Mouse (Mus musculus) heart, adult 10 weeks (tissue): ENCODE results near the gene Olfr894. TPM values are rescaled to one million over a fixed set of nuclear protein-coding genes. Genes with fewer than 3 reads are reported as not detected.

Experiments used
- polyA plus RNA-seq: library from polyadenylated mRNA; stranded (reverse); fragments of 350-450 nt; fragmentation: Illumina TruSeq; extraction: RNeasy Lipid Tissue Mini Kit (QIAGEN cat#74804); gene quantifications from one replicate; pipeline ENCODE4 v1.2.3, GENCODE M21; 2014; ENCODE audit warnings: low read depth, low replicate concordance

The Olfr894 gene
- polyA plus RNA-seq, result not detected

GRCm38 (mm10) chr9:38217755-38218154 lies at the start of gene Olfr894:
TSS of gene Olfr894 (plus strand) at chr9:38218055.

GRCm38 (mm10) chr9:38180721-38181120 lies 37.1 kb upstream of the Olfr894 start, which contains the start of gene Olfr891:
TSS of gene Olfr891 (minus strand) at chr9:38180821.

GRCm38 (mm10) chr9:38208065-38208464 lies 9.8 kb upstream of the Olfr894 start, which contains the start of gene Olfr893:
TSS of gene Olfr893 (plus strand) at chr9:38208365.

GRCm38 (mm10) chr9:38252474-38252873 lies 34.6 kb downstream of the Olfr894 start, which contains the start of gene Olfr143:
TSS of gene Olfr143 (plus strand) at chr9:38252774.

GRCm38 (mm10) chr9:38267551-38267950 lies 49.7 kb downstream of the Olfr894 start, which contains the start of gene Olfr895:
TSS of gene Olfr895 (plus strand) at chr9:38267851.

Other genes with a start within 250 kb of the Olfr894 start
- gene Olfr881, start 226.2 kb upstream of the Olfr894 start, polyA plus RNA-seq, result not detected
- gene Olfr883, start 192.2 kb upstream of the Olfr894 start, polyA plus RNA-seq, result not detected
- not detected for gene Olfr884, start 171.5 kb upstream of the Olfr894 start, polyA plus RNA-seq
- gene Olfr885, start 156.7 kb upstream of the Olfr894 start, polyA plus RNA-seq, result not detected
- not detected for gene Olfr887, start 134.0 kb upstream of the Olfr894 start, polyA plus RNA-seq
- not detected for gene Olfr888, start 109.9 kb upstream of the Olfr894 start, polyA plus RNA-seq
- gene Olfr889, start 102.9 kb upstream of the Olfr894 start, polyA plus RNA-seq, result not detected
- gene Olfr890, start 75.5 kb upstream of the Olfr894 start, polyA plus RNA-seq, result not detected
- not detected for gene Olfr891, start 37.2 kb upstream of the Olfr894 start, polyA plus RNA-seq
- not detected for gene Olfr893, start 9.7 kb upstream of the Olfr894 start, polyA plus RNA-seq
- not detected for gene Olfr143, start 34.7 kb downstream of the Olfr894 start, polyA plus RNA-seq
- gene Olfr895, start 49.8 kb downstream of the Olfr894 start, polyA plus RNA-seq, result not detected
- gene Olfr896-ps1, start 73.1 kb downstream of the Olfr894 start, polyA plus RNA-seq, result not detected
- not detected for gene Olfr25, start 111.0 kb downstream of the Olfr894 start, polyA plus RNA-seq
- not detected for gene Olfr898, start 130.4 kb downstream of the Olfr894 start, polyA plus RNA-seq
- not detected for gene Olfr250, start 148.8 kb downstream of the Olfr894 start, polyA plus RNA-seq
- not detected for gene Olfr251, start 159.0 kb downstream of the Olfr894 start, polyA plus RNA-seq
- not detected for gene Olfr147, start 183.6 kb downstream of the Olfr894 start, polyA plus RNA-seq
- gene Olfr901, start 211.4 kb downstream of the Olfr894 start, polyA plus RNA-seq, result not detected
- gene Olfr902, start 229.6 kb downstream of the Olfr894 start, polyA plus RNA-seq, result not detected
- not detected for gene Olfr904, start 245.1 kb downstream of the Olfr894 start, polyA plus RNA-seq